Mouse (Mus musculus): ENCODE results near the gene Map1a.

DNA sequence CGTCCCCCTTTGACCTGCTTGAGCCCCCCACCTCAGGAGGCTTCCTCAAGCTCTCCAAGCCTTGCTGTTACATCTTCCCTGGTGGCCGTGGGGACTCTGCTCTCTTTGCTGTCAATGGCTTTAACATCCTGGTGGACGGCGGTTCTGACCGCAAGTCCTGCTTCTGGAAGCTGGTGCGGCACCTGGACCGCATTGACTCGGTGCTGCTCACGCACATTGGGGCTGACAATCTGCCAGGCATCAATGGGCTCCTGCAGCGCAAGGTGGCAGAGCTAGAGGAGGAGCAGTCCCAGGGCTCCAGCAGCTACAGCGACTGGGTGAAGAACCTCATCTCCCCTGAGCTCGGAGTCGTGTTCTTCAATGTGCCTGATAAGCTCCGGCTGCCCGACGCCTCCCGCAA lies 10.1 kb downstream of the Map1a start:
- no peak for TF ChIP-seq TAL1 (IDR thresholded peaks at IDR 0.05; ENCODE audit: low read length)
- TF ChIP-seq GATA1 (IDR thresholded peaks at IDR 0.05; ENCODE audit: low read length): no peak
